Mouse (Mus musculus): ENCODE data around the gene H2-Ob. TPM values are rescaled to one million over a fixed set of nuclear protein-coding genes. Genes with fewer than 3 reads are reported as not detected.
"Not testable (repeated sequence)": the region's sequence is repeated elsewhere in the genome, so short reads cannot be mapped to it uniquely, and the experiment has no call there.

H2-Ob gene
- total and polyA plus RNA-seq, 2 experiments from 2014 or later: 0.31 to 1.2 TPM

GRCm38 (mm10) chr17:34232021-34232420 lies 6.7 kb upstream of the H2-Ob start:
- ATAC-seq (ENCODE audit: low FRiP score); H3K4me1 ChIP-seq (ENCODE audit: insufficient read depth, low read length); H3K27me3 ChIP-seq (ENCODE audit: insufficient read depth, low read length); H3K9me3 ChIP-seq (ENCODE audit: low read length); DNase-seq (ENCODE audit: low spot score); H3K36me3 ChIP-seq (ENCODE audit: insufficient read depth, low read length); H3K27ac ChIP-seq (ENCODE audit: low read depth, low read length); H3K4me2 ChIP-seq (ENCODE audit: low read depth, low read length, poor library complexity, severe bottlenecking); H3K4me3 ChIP-seq (ENCODE audit: low read depth, low read length); H3K9ac ChIP-seq (replicated peaks; ENCODE audit: low read length, poor library complexity, severe bottlenecking): not testable (repeated sequence)
- 81% methylated on average over 5 of the region's 7 CpGs for WGBS

GRCm38 (mm10) chr17:34234926-34235325 lies 3.8 kb upstream of the H2-Ob start:
- ATAC-seq (ENCODE audit: low FRiP score) (0 out of 2 replicates have a peak, but pooled peaks have one; percentile 52), DNase-seq (ENCODE audit: low spot score) (peak; percentile 60)
- Histone ChIP-seq H3K4me2 (ENCODE audit: low read depth, low read length, poor library complexity, severe bottlenecking) (no peak overlapping the region), H3K36me3 (ENCODE audit: insufficient read depth, low read length) (no peaks in the 10 kb centered on the region), H3K9ac (replicated peaks; ENCODE audit: low read length, poor library complexity, severe bottlenecking) (no peak overlapping the region), H3K27me3 (ENCODE audit: insufficient read depth, low read length) (no peaks in the 10 kb centered on the region), H3K4me3 (ENCODE audit: low read depth, low read length) (no peak overlapping the region), H3K4me1 (ENCODE audit: insufficient read depth, low read length) (no peaks in the 10 kb centered on the region), H3K9me3 (ENCODE audit: low read length) (no peaks in the 10 kb centered on the region), H3K27ac (ENCODE audit: low read depth, low read length) (no peak overlapping the region)
- TF ChIP-seq CTCF (IDR thresholded peaks at IDR 0.05): peak; percentile 86
- WGBS: 38% methylated on average over 9 of the region's 9 CpGs

- H3K4me2 ChIP-seq (ENCODE audit: low read depth, low read length, poor library complexity, severe bottlenecking): no peak overlapping the region
- H3K4me1 ChIP-seq (ENCODE audit: insufficient read depth, low read length): no peaks in the 10 kb centered on the region
- DNase-seq (ENCODE audit: low spot score) (no peak), ATAC-seq (ENCODE audit: low FRiP score) (no peak)
- no peaks in the 10 kb centered on the region for H3K27me3 ChIP-seq (ENCODE audit: insufficient read depth, low read length)
- no peak for TF ChIP-seq CTCF (IDR thresholded peaks at IDR 0.05)
- H3K36me3 ChIP-seq (ENCODE audit: insufficient read depth, low read length): no peaks in the 10 kb centered on the region
- no peak overlapping the region for H3K27ac ChIP-seq (ENCODE audit: low read depth, low read length)
- H3K9ac ChIP-seq (replicated peaks; ENCODE audit: low read length, poor library complexity, severe bottlenecking): no peak overlapping the region
- 86% methylated on average over 5 of the region's 5 CpGs for WGBS
- H3K9me3 ChIP-seq (ENCODE audit: low read length): peaks cover 4% of the 10 kb centered on the region; the same call in 1 of the 2 replicates
- no peak overlapping the region for H3K4me3 ChIP-seq (ENCODE audit: low read depth, low read length)
Measured at GRCm38 (mm10) chr17:34236691-34237090, 2.0 kb upstream of the H2-Ob start.

GRCm38 (mm10) chr17:34237741-34238140 lies 962 bp upstream of the H2-Ob start:
- DNase-seq (ENCODE audit: low spot score) (no peak), ATAC-seq (ENCODE audit: low FRiP score) (no peak)
- Histone ChIP-seq H3K9me3 (ENCODE audit: low read length) (peaks cover 9% of the 10 kb centered on the region; the same call in 1 of the 2 replicates), H3K4me2 (ENCODE audit: low read depth, low read length, poor library complexity, severe bottlenecking) (no peak overlapping the region), H3K9ac (replicated peaks; ENCODE audit: low read length, poor library complexity, severe bottlenecking) (no peak overlapping the region), H3K4me1 (ENCODE audit: insufficient read depth, low read length) (no peaks in the 10 kb centered on the region), H3K4me3 (ENCODE audit: low read depth, low read length) (no peak overlapping the region), H3K27me3 (ENCODE audit: insufficient read depth, low read length) (no peaks in the 10 kb centered on the region), H3K36me3 (ENCODE audit: insufficient read depth, low read length) (no peaks in the 10 kb centered on the region), H3K27ac (ENCODE audit: low read depth, low read length) (no peak overlapping the region)
- no peak for TF ChIP-seq CTCF (IDR thresholded peaks at IDR 0.05)
- 69% methylated on average over 3 of the region's 3 CpGs for WGBS

DNA sequence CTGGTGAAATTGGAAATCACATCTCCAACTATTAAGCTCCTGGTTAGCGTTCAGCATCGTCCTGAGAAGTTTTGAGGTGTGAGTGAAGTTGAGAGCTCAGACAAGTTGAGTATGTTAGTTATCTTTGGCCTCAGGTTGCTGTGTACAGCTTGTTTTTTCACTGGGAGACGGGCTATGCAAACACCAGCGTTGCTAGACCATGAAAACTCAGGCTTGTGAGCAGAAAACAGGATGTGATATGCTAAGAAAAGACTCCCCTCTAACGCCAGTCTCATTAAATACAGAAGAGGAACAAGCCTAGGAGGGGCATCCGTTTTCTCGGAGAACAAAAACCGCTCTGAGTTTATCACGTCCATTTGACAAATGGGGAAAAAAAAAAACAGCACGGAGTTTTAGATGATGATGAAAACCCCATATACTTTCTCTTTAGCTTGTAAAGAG lies 918 bp downstream of the H2-Ob start:
- Histone ChIP-seq H3K9me3 (ENCODE audit: low read length) (peaks cover 9% of the 10 kb centered on the region; the same call in 1 of the 2 replicates), H3K4me2 (ENCODE audit: low read depth, low read length, poor library complexity, severe bottlenecking) (no peak overlapping the region), H3K4me3 (ENCODE audit: low read depth, low read length) (no peak overlapping the region), H3K36me3 (ENCODE audit: insufficient read depth, low read length) (no peaks in the 10 kb centered on the region), H3K27me3 (ENCODE audit: insufficient read depth, low read length) (no peaks in the 10 kb centered on the region), H3K27ac (ENCODE audit: low read depth, low read length) (no peak overlapping the region), H3K9ac (replicated peaks; ENCODE audit: low read length, poor library complexity, severe bottlenecking) (no peak overlapping the region), H3K4me1 (ENCODE audit: insufficient read depth, low read length) (no peaks in the 10 kb centered on the region)
- no peak for ATAC-seq (ENCODE audit: low FRiP score)
- no peak for DNase-seq (ENCODE audit: low spot score)
- 66% methylated on average over 10 of the region's 10 CpGs for WGBS
- no peak for TF ChIP-seq CTCF (IDR thresholded peaks at IDR 0.05)

DNA sequence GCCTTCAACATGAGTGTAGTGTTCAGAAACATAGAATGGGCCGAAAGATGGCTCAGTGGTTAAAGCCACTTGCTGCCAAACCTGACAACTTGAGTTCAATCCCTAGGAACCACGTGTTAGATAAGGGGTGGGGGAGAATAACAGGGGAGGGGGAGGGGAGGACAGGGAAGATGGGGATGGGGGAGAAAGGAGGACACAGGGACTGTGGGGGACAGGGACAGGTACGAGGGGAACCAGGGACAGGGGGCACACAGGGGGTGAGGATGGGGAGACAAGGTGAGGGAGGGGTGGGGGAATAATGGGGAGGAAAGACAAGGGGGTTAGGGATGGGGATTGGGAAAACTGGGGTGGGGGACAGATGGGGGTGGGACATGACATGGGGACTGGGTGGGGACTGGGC lies 1.7 kb downstream of the H2-Ob start:
- Histone ChIP-seq H3K27me3 (ENCODE audit: insufficient read depth, low read length) (no peaks in the 10 kb centered on the region), H3K9me3 (ENCODE audit: low read length) (peaks cover 9% of the 10 kb centered on the region; the same call in 1 of the 2 replicates), H3K27ac (ENCODE audit: low read depth, low read length) (no peak overlapping the region), H3K4me2 (ENCODE audit: low read depth, low read length, poor library complexity, severe bottlenecking) (no peak overlapping the region), H3K4me3 (ENCODE audit: low read depth, low read length) (no peak overlapping the region), H3K4me1 (ENCODE audit: insufficient read depth, low read length) (no peaks in the 10 kb centered on the region), H3K9ac (replicated peaks; ENCODE audit: low read length, poor library complexity, severe bottlenecking) (no peak overlapping the region), H3K36me3 (ENCODE audit: insufficient read depth, low read length) (no peaks in the 10 kb centered on the region)
- ATAC-seq (ENCODE audit: low FRiP score) (no peak), DNase-seq (ENCODE audit: low spot score) (no peak)
- 77% methylated on average over 3 of the region's 3 CpGs for WGBS
- TF ChIP-seq CTCF (IDR thresholded peaks at IDR 0.05): no peak
